Mouse (Mus musculus) kidney, embryonic 14.5 days (tissue): ENCODE measurements around the gene Gxylt2. TPM values are rescaled to one million over a fixed set of nuclear protein-coding genes. Genes with fewer than 3 reads are reported as not detected.

Source experiments
- ATAC-seq: fragments of 200-750 bp; cut with Nextera tagmentation; 2 replicates; pipeline ENCODE4 v1.8.0; 2017; ENCODE audit warnings: moderate number of reproducible peaks, mild to moderate bottlenecking, moderate TSS enrichment, moderate library complexity; ENCODE audit not compliant: low FRiP score, low TSS enrichment
- H3K27ac ChIP-seq: fragments of 300-500 bp; sonication (generic); 2 replicates; pipeline ENCODE4 v1.5.1; 2014; ENCODE audit warnings: low read depth, mild to moderate bottlenecking, low read length, moderate library complexity, mixed read lengths
- H3K27me3 ChIP-seq: fragments of 300-500 bp; sonication (generic); 2 replicates; pipeline ENCODE4 v1.6.1; 2014; ENCODE audit warnings: mild to moderate bottlenecking, low read length; ENCODE audit not compliant: control insufficient read depth, insufficient read depth
- H3K36me3 ChIP-seq: fragments of 300-500 bp; sonication (generic); 2 replicates; pipeline ENCODE4 v1.6.1; 2014; ENCODE audit warnings: low read length, mixed read lengths; ENCODE audit not compliant: control insufficient read depth, insufficient read depth
- H3K4me1 ChIP-seq: fragments of 300-500 bp; sonication (generic); 2 replicates; pipeline ENCODE4 v1.6.1; 2014; ENCODE audit warnings: low read length, mixed read lengths; ENCODE audit not compliant: control insufficient read depth, insufficient read depth
- H3K4me2 ChIP-seq: fragments of 300-500 bp; sonication (generic); replicated peaks from 2 replicates; pipeline ENCODE4 v1.6.1; 2014; ENCODE audit warnings: low read depth, mild to moderate bottlenecking, low read length
- H3K4me3 ChIP-seq: fragments of 300-500 bp; sonication (generic); 2 replicates; pipeline ENCODE4 v1.5.1; 2014; ENCODE audit warnings: mild to moderate bottlenecking, low read length
- H3K9ac ChIP-seq: fragments of 300-500 bp; sonication (generic); 2 replicates; pipeline ENCODE4 v1.6.1; 2014; ENCODE audit warnings: low read depth, mild to moderate bottlenecking, low read length, moderate library complexity
- H3K9me3 ChIP-seq: fragments of 300-500 bp; sonication (generic); 2 replicates; pipeline ENCODE4 v1.6.1; 2016; ENCODE audit warnings: low read length; ENCODE audit not compliant: control insufficient read depth
- WGBS: fragments of 180-500 bp; shearing (Covaris S2); extraction: QIAGEN DNeasy Blood & Tissue Kit; methylation state at CpG from one replicate; pipeline ENCODE4 v1.1.7; 2014; 5-methylcytosine and 5-hydroxymethylcytosine counted together
- polyA plus RNA-seq: library from polyadenylated mRNA; unstranded; fragments of >200 nt; fragmentation: Nextera tagmentation; extraction: Ambion mirVana; gene quantifications from 2 replicates; pipeline ENCODE4 v1.2.1, GENCODE M21; 2014

The Gxylt2 gene
- polyA plus RNA-seq, 1 experiment from 2014 or later, result 12.4 TPM

GRCm38 (mm10) chr6:100833811-100834481 is 129.4 kb downstream of the Gxylt2 start:
- Histone ChIP-seq H3K27me3 (no peaks in the 10 kb centered on the region), H3K9ac (peak overlapping the region; percentile 89), H3K36me3 (peaks cover 34% of the 10 kb centered on the region), H3K4me3 (peak overlapping the region; percentile 83), H3K27ac (peak overlapping the region; percentile 85), H3K4me1 (peaks cover 7% of the 10 kb centered on the region), H3K4me2 (peak overlapping the region; percentile 55), H3K9me3 (no peaks in the 10 kb centered on the region)
- ATAC-seq, result peak; percentile 90
- WGBS, result 1% methylated on average over 36 of the region's 72 CpGs

GRCm38 (mm10) chr6:100834489-100835160 is 130.1 kb downstream of the Gxylt2 start:
- H3K4me3 ChIP-seq, result peak overlapping the region; percentile 83
- H3K36me3 ChIP-seq, result peaks cover 39% of the 10 kb centered on the region
- 22% methylated on average over 9 of the region's 9 CpGs for WGBS
- peak overlapping the region; percentile 89; the same call in 1 of the 2 replicates for H3K9ac ChIP-seq
- H3K4me2 ChIP-seq, result peak overlapping the region; percentile 55
- no peaks in the 10 kb centered on the region for H3K27me3 ChIP-seq
- H3K9me3 ChIP-seq, result no peaks in the 10 kb centered on the region
- no peak for ATAC-seq
- peak overlapping the region; percentile 85; the same call in 1 of the 2 replicates for H3K27ac ChIP-seq
- peaks cover 7% of the 10 kb centered on the region for H3K4me1 ChIP-seq

- Histone ChIP-seq H3K27ac (no peak overlapping the region), H3K27me3 (no peaks in the 10 kb centered on the region), H3K4me2 (no peak overlapping the region), H3K9me3 (no peaks in the 10 kb centered on the region), H3K9ac (no peak overlapping the region), H3K4me1 (no peaks in the 10 kb centered on the region), H3K4me3 (no peak overlapping the region), H3K36me3 (peaks cover 48% of the 10 kb centered on the region)
- no peak for ATAC-seq
- WGBS, result 91% methylated on average over 4 of the region's 4 CpGs
Measured at GRCm38 (mm10) chr6:100845058-100845457, 140.5 kb downstream of the Gxylt2 start.

- H3K9ac ChIP-seq, result no peak overlapping the region
- no peaks in the 10 kb centered on the region for H3K27me3 ChIP-seq
- H3K4me2 ChIP-seq, result no peak overlapping the region
- H3K9me3 ChIP-seq, result no peaks in the 10 kb centered on the region
- WGBS, result 71% methylated on average over 5 of the region's 5 CpGs
- H3K4me3 ChIP-seq, result no peak overlapping the region
- no peaks in the 10 kb centered on the region for H3K4me1 ChIP-seq
- peaks cover 38% of the 10 kb centered on the region; the same call in 1 of the 2 replicates for H3K36me3 ChIP-seq
- no peak for ATAC-seq
- no peak overlapping the region for H3K27ac ChIP-seq
Measured at GRCm38 (mm10) chr6:100847264-100847663, 142.7 kb downstream of the Gxylt2 start.

GRCm38 (mm10) chr6:100848682-100849375 is 144.3 kb downstream of the Gxylt2 start:
- no peak overlapping the region for H3K4me2 ChIP-seq
- H3K4me1 ChIP-seq, result no peaks in the 10 kb centered on the region
- no peak for ATAC-seq
- H3K9me3 ChIP-seq, result no peaks in the 10 kb centered on the region
- no peak overlapping the region for H3K4me3 ChIP-seq
- H3K27ac ChIP-seq, result no peak overlapping the region
- WGBS, result 87% methylated on average over 9 of the region's 9 CpGs
- H3K27me3 ChIP-seq, result no peaks in the 10 kb centered on the region
- no peak overlapping the region for H3K9ac ChIP-seq
- peaks cover 30% of the 10 kb centered on the region; the same call in 1 of the 2 replicates for H3K36me3 ChIP-seq

- no peak for ATAC-seq
- no peak overlapping the region for H3K4me2 ChIP-seq
- H3K9me3 ChIP-seq, result no peaks in the 10 kb centered on the region
- no peak overlapping the region for H3K9ac ChIP-seq
- no peaks in the 10 kb centered on the region for H3K4me1 ChIP-seq
- no peak overlapping the region for H3K27ac ChIP-seq
- H3K36me3 ChIP-seq, result peaks cover 33% of the 10 kb centered on the region; the same call in 1 of the 2 replicates
- no peak overlapping the region for H3K4me3 ChIP-seq
- no peaks in the 10 kb centered on the region for H3K27me3 ChIP-seq
- WGBS, result 91% methylated on average over 9 of the region's 9 CpGs
Measured at GRCm38 (mm10) chr6:100850671-100851081, 146.1 kb downstream of the Gxylt2 start.

GRCm38 (mm10) chr6:100851083-100851482 is 146.5 kb downstream of the Gxylt2 start:
- Histone ChIP-seq H3K4me1 (no peaks in the 10 kb centered on the region), H3K4me3 (no peak overlapping the region), H3K4me2 (no peak overlapping the region), H3K27ac (no peak overlapping the region), H3K9ac (no peak overlapping the region), H3K27me3 (no peaks in the 10 kb centered on the region), H3K9me3 (no peaks in the 10 kb centered on the region), H3K36me3 (peaks cover 33% of the 10 kb centered on the region; the same call in 1 of the 2 replicates)
- 93% methylated on average over 5 of the region's 5 CpGs for WGBS
- no peak for ATAC-seq
